Mouse (Mus musculus) heart, postnatal 14 days (tissue): ENCODE measurements around the gene Dock10. TPM values are rescaled to one million over a fixed set of nuclear protein-coding genes. Genes with fewer than 3 reads are reported as not detected.

ENCODE experiments used
- DNase-seq, 2 experiments: peaks; one replicate each; pipeline ENCODE4 v3.0.0; 2021 to 2022
- intact Hi-C: fragments of 180-260 bp; cut with DNase I; formaldehyde crosslinking; loops from one replicate; pipeline ENCODE4 v1.15.1; 2025
- total RNA-seq, 2 experiments: library from RNA; stranded (reverse); gene quantifications; 2 replicates each; pipeline ENCODE4 v1.2.3; 2021

The Dock10 gene
- total RNA-seq, 2 experiments from 2014 or later, result 8.0 to 8.4 TPM

DNA sequence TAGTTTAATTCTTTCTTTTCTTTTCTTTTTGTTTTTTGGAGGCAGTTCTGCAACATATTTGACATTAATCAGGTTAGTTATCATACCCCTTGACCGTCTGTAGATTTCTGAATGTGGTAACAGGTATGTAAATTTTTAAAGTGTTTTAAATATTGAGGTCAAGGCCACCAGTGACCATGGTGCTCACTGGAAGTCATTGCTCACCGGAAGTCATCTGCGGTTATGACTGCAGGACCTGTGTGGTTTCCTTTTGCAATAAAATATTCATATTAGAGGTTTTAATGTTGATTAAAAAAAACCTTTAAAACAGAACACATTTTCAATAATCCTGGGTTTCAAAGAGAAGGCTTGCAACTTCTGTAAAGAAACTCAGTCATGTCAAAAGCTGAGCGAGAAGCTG, 28.2 kb downstream of the Dock10 start:
- intact Hi-C loops, result no loop called here
- no peak for DNase-seq

DNA sequence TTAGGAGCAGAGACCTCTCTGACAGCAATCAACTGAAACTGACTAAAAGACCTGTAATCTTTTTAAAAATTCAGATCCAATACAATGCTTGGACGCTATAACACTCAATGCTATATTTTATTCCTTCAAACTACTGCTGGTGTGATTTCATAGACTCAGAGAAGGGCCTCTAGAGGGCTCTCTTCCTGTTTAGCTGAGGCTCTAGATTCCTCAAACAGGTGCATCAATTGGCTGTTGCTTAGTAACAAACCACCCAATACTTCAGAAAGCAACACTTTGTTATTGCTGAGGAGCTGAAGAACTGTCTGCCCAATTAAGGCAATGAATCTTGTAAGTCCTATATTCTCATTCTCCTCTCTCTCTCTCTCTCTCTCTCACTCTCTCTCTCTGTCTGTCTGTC, 30.1 kb downstream of the Dock10 start:
- no peak for DNase-seq
- intact Hi-C loops, result loop anchor here (10.0 kb wide), 2 partner anchors 123 to 163 kb away; no protein-coding TSS in a partner anchor

DNA sequence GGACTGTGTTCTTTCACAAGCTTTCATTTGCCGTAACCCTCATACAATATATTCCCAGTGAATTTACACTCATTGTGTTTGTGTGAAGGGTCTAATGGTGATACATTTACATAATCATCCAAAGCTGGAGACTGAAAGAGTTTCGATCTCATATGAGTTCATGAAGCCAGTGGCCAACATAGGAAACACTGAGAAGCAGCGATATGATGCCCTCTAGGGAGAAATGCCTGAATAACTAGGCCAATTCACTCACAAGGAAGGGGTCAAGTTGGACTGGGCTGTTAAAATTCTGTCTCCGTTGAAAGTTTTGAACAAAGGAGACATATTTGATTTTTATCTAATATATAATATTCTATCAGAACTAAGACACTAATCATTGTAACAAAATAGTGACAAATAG, 30.9 kb downstream of the Dock10 start:
- intact Hi-C loops, result loop anchor here (10.0 kb wide), 2 partner anchors 123 to 163 kb away; no protein-coding TSS in a partner anchor
- no peak for DNase-seq

DNA sequence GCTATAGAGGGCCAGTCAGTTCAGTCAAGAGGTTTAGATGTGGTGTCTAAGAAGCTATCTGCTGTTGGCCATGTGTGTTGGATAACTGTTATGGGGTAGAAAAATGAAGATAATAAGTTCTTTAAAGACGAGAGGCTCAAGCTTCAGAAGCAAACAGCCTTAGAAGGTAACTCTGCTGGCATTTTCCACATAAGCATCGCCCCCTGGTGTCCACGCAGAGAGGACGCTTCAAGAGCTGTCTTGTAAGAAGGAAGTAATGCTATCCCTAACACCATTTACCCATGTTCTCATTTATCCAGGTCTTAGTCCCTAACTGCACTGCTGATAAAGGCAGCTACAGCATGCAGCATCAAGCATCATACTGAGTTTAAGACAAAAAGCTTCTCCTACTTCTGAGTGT, 35.7 kb downstream of the Dock10 start:
- peak; percentile 53 to 69 for DNase-seq
- intact Hi-C loops, result loop anchor here (5.0 to 10.0 kb wide), 3 partner anchors 118 to 540 kb away; no protein-coding TSS in a partner anchor

DNA sequence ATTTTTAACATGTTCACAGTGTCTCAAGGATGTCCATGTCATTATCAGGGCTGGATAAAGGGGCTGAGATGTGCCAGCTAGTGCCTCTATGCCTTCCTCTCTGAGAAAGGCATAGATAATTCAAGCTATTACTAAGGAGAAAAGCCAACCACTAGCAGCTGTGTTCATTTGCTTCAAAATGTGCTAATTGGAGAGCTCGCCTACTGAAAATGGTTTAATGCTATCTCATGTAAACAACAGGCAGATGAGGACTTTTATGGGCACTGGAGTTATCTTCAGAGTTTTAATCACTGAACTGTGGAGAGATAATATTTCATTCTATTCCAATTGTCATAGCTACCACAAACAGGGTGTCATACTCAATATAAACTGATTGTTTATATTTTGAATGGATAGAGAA, 36.3 kb downstream of the Dock10 start:
- no peak for DNase-seq
- intact Hi-C loops, result loop anchor here (5.0 to 10.0 kb wide), 3 partner anchors 117 to 540 kb away; no protein-coding TSS in a partner anchor

DNA sequence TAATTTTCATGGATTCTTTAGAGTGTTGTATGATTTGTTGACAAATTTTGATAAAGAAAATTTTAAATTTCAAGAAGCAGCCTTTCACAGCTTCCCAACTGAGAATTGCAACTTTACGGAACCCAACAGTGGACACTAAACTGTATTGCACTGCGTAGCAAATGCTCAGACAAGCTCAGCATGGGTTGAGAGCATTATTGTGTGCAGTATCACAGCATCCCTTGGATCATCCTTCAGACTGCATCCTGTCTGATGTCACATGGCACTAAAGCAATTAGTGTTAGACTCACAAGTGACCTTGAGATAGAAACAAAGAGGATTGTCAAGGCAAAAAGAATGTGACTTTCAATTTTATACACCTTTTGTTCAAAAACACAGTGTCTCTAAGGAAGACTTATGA, 37.1 kb downstream of the Dock10 start:
- no peak for DNase-seq
- intact Hi-C loops, result loop anchor here (5.0 to 10.0 kb wide), 3 partner anchors 116 to 539 kb away; no protein-coding TSS in a partner anchor

DNA sequence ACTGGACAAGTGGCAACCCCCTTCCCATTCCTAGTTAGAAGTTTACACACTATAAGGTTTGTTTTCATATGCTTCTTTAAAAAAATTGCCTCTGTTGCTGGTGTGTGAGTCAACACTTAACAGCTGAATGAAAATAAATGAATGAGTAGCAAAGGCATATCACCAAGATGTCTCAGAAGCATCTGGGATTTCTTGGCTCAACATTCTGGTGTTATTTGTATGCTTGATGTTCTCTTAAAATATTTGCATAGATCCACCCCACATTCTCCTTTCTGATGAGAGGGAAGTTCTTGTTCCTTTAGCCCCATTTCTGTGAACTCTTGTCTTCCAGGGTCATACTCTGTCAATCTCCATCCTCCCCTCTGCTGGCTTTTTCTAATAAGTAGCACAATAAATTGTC, 38.2 kb downstream of the Dock10 start:
- DNase-seq, result no peak
- intact Hi-C loops, result loop anchor here (5.0 to 10.0 kb wide), 3 partner anchors 115 to 538 kb away; no protein-coding TSS in a partner anchor

DNA sequence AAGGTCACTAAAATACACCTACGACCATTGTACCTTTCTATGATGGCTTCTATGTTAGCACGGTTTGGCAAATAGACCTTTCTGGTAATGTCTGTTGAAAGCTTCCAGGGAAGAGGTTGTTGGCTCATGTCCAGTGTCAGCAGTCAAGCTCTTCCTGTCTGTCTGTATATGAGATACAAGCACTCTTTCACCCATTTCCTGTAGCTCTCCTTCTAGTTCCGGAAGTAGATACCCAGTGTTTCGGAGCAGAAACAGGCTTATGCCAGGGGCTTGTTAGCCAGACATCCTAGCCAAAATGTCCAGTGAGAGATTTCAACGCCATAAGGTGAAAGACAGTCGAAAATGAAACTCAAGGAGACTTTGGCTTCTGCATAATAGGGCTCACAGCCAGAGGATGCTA, 38.9 kb downstream of the Dock10 start:
- intact Hi-C loops, result no loop called here
- DNase-seq, result no peak

DNA sequence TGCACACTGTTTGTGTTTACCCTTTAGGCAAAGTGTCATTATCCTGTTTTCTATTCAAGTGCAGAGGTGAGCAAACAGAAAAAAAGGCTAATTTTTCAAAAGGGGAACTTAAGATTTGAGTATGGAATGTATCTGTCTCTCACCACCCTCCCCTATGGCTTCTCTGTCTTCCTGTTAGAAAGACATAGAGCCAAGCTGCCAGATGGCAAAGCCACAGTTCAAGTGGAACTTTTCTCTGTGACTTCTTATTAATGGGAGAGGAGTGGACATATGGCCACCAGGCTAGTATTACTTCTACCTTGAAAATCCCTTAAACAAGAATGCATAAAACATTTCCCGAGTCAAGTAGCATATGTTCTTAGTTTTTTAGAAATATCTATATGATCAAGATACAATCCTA, 39.7 kb downstream of the Dock10 start:
- DNase-seq, result no peak
- intact Hi-C loops, result no loop called here

DNA sequence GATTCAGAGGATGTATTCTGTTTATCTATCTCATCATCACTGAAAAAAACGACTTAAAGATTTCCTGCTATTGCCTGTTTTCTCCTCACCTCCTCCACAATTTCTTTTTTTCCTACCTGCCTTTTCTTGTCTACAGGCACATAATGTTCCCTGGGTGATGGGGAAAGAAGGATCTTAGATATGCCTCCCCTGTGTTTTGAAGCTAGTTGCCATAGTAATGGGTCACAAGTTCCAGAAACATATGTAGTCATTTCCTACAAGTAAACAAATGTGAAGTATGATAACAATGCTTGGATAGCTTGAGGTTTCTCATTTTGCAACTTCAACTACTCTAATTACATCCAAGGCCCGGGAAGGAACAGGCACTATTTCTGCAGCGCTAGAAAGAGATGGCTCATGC, 42.4 kb downstream of the Dock10 start:
- no peak for DNase-seq
- intact Hi-C loops, result no loop called here

DNA sequence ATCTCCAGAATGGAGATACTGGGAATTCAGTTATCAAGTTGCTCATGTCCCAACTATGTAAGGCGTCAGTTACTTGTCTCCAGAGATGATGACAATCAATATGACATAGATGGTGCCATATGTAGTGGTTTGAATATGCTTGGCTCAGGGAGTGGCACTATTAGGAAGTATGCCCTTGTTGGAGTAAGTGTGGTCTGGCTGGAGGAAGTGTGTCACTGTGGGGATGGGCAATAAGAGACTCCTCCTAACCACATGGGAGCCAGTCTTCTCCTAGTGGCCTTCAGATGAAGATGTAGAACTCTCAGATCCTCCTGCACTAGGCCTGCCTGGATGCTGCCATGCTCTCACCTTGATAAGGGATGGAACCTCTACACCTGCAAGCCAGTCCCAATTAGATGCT, 44.4 kb downstream of the Dock10 start:
- intact Hi-C loops, result no loop called here
- no peak for DNase-seq

DNA sequence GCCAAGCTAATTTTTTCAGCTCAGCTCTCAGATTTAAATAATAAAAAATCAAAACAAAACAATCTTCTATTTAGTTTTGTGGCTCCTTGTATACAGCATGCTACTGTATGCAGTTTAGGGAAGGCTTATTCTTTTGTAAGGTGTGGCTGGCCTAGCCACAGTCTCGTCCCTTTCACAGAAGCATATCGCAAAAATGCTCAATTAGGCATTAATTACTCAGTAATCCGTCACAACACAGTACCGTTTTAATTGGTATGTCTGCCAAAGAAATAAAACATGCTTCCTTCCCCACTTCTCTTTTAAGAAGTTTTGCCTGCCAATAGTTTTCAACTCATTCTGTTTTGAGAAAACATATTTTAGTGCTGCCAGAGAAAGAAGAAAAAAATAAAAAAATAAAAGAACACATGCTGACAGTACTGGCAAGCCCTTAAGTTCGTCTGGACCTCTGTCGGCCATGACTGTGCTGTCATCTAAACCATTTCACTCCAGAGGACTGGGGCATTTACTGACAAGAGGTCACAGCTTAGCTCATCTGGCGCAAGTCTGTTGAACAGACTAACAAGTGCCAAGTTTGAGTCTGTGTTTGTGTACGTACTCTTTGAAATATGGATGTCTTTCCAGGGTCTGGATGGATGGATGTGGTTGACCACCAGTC, 47.6 kb downstream of the Dock10 start:
- DNase-seq, result peak; percentile 8 to 24
- intact Hi-C loops, result no loop called here

DNA sequence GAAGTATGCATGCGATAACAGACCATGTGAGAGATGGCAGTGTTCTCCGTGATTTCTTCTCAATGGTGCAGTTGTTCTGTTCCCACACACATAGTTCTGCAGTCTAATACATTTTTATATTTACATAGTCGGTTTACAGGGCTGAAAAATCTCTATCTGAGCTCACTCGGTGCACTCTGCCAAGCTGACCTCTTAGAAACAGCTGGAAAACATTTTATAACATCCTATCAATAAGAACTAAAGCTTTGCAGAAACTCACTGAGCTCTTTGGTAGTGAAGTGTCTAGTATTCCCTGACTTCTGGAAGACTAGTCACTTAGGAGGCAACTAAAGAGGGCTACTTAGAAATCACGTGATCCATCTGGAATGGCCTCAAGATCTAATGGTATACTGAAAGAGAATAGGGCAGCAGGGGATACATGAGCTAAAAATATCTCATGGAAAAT, 48.2 kb downstream of the Dock10 start:
- no peak for DNase-seq
- intact Hi-C loops, result no loop called here

DNA sequence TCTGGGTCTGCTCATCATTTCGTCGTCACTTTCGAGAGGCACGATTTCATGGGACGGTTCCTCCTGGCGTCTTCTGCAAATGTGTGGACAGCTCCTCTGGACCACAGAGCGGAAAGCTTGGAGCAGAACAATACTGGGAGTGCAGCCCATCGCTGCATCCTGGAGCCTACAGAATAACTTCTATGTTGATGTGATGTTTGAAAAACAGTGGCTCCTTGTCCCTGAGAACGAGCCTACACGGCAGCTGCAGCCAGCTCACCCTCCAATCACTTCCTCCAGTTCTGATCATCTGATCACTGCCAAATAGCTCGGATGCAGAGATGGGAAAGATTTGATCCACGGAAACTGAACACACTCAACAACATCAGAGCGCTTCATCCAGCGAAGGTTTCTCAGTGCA, 49.0 kb downstream of the Dock10 start:
- intact Hi-C loops, result no loop called here
- peak; percentile 19 to 32 for DNase-seq

DNA sequence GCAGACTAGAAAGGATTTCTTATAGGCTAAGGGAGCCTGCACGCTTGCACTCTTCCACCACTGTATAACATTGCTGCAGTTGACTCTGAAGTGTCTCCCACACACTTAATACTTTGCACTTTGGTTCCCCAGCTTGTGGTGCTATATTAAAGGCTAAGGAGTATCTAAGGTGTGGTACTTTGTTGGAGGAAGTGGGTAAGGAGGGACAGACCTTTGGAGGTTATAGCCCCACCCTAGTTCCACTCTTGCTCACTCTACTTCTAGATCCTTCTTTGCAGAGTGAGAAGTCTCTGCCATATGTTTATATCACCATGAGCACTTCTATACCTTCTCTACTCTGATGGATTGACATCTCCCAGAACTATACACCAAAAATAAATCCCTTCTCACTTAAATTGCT, 55.0 kb downstream of the Dock10 start:
- DNase-seq, result no peak
- intact Hi-C loops, result no loop called here

DNA sequence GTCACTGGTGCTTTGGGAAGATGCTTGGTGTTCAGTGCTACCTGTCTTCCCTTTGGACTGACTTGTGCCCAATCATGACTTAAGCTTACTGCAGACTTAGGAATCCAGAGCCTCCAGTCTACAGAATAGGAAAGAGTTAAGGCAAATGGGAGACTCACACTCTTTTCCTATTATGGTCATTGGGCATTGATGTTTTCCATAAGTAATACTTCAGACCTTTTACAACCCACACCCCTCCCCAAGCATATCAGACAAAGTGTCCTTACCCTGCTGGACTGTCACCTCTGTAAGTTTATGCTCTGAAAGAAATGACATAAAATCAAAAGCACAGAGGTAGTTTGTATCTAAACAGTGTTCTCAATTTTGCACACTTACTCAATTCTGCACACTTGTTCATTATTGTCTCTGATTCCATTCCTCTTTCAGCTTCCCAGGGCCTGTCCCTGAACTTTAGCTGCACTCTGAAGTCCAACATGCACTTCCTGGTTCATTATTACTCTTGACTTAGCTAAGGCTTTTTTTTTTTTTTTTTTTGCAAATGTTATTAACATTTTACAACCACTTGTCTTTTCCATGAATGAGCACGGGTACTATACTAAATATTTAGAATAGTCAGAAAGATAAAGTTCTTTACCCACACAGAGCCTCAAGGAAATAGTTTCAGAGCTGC, 82.2 kb downstream of the Dock10 start:
- intact Hi-C loops, result no loop called here
- DNase-seq, result no peak

DNA sequence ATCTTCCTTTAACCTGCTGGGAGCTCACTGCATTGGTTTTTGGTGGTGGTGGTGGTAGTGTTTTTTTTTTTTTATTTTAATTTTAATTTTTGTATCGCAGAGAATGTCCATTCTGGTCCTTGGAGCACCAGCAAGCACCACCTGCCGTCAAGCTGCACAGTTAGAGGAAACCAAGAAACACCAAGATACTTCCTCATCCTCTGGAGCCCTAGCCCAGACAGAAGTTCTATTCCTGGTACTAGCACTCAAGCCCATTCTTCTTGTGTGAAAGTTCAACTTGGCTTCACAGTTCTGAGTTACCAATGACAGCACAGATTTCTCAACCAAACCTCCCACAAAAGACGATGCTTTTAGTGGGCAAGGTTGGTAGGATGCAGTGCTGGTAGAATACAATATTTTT, 86.6 kb downstream of the Dock10 start:
- DNase-seq, result no peak
- intact Hi-C loops, result no loop called here

DNA sequence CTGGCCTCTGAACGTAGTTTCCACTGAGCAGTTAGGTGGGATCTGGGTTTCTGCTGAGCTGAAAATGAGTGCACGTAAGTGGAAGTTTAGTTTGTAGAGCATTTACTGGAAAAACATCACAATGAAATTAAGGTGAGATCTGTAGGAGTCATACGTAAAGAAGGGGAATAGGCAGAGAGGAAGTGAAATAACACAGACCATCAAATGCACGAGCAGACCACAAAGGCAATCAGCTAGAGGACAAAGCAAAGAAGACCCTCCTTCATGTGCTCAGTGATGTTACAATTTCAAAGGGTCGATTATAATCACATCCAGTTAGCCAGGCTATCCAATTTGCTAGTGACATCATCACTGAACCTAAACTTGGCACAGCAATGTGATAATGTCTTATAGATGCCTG, 87.3 kb downstream of the Dock10 start:
- intact Hi-C loops, result no loop called here
- DNase-seq, result no peak

DNA sequence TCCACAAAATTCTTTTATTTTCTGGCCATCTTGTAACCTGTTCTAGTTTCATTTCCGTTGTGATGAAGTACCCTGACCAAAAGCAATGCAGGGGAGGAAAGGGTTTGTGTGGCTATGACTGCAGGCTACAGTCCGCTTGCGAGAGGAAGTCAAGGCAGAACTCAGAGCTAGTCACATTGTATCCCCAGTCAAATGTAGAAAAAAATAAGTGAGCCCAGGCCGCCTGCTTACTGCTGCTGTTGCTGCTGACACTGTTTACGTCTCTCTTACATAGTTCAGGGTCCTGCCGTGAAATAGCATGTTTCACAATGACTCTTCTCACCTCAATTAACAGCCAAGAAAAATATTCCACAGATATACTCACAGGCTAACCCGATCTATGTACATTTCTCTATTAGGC, 87.9 kb downstream of the Dock10 start:
- DNase-seq, result no peak
- intact Hi-C loops, result no loop called here

DNA sequence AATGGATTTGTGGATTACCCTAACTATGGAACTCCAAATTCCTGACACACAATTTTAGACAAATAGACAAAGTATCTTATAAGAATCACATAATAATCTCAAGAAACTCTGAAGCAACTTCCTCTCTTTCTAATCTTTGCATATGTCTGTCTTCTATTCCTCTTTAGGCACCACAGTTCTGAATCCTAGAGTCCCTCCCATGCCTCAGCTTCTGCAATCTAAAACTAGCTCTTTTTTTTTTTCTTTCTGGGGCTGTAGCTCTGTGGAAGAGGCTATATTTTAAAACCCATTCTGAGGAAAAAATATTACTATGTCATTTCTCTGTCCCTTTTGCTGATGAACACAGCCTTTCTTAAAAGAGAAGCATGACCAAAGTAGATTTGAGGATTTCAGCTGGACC, 92.6 kb downstream of the Dock10 start:
- intact Hi-C loops, result no loop called here
- DNase-seq, result no peak

DNA sequence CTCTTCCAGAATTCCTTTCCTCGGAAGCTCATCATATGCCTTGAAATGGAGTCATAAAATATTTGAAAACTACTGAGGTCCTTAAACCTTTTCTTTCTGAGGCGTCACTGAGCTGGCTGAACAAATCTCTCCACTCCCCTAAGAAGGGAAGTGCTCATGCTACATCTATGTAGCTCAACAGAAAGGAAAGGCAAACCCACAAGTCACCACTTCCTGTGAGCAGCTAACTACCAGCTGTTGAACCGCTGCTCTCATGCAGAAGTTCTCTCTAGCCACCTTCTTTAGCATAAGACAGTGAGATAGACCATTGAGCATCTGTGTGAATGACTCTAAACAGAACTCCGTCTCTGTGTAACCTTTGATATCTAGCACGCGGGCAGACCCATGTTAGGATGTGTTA, 93.2 kb downstream of the Dock10 start:
- no peak for DNase-seq
- intact Hi-C loops, result no loop called here
